Mouse (Mus musculus): Measurements from ENCODE around the gene Rnf6.

DNA sequence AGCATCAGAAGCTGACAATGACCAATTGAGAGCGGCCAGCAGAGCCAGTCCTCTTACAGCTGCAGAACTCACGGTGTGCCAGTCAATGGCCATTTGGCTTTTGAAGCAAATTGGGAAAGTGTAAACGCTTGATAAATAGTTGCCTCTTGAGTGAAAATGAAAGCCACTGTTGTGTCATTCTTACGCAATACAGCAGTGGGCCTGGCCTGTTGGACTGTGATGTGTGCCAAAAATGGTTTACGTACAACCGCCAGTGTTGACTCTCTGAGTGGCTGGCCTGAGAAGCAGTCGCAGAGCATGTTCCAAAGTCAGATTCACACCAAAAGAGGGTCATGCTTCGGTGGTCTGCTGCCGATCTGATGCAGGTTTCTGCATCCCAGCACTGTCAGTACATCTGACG lies 27.4 kb upstream of the Rnf6 start:
- TF ChIP-seq POLR2A (IDR thresholded peaks at IDR 0.05; ENCODE audit: control insufficient read depth, low read depth, low read length) (no peak), CTCF (IDR thresholded peaks at IDR 0.05; ENCODE audit: control insufficient read depth, insufficient read depth, insufficient replicate concordance, low read depth, low read length) (no peak)
